Mouse (Mus musculus): ENCODE measurements at regions not wholly inside any gene's neighbourhood (a gene's known extent, or its start where the extent isn't known, plus 50 kb on each side); places are given as distances from the start of the nearest gene placed in this dataset.

DNA sequence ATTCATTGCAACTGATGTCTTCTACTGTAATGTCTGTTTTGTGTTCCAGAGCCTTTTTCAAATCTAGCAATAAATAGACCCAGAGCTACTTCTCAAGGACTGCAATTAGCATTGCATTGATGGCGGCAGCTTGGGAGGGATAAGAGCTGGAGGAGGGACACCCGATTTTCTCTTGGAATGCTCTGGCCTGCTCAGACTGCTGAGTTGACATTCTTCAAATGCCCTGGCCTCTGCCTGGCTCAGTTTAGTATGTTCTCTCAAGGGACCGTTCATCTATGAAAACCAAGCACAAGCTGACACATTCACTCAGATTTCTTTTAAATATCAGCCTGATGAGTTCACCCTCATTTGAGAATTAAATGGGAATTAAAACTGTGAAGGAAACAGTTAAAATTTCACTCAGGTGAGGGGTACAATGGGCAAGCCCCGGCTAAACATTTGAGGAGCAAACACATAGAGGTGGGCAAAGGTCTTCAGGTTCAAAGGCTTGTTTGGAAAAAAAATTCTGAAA, 70.5 kb upstream of the Bcl6 start:
- Histone ChIP-seq H3K36me3 (no peaks in the 10 kb centered on the region), H3K9me3 (replicated peaks) (no peaks in the 10 kb centered on the region), H3K27ac (no peak overlapping the region), H3K4me3 (no peak overlapping the region), H3K27me3 (ENCODE audit: low read depth, poor library complexity, severe bottlenecking) (no peaks in the 10 kb centered on the region), H3K4me1 (peaks cover 26% of the 10 kb centered on the region)
- WGBS: 77% methylated on average over 4 of the region's 4 CpGs
- DNase-seq (ENCODE audit: low spot score): no peak

DNA sequence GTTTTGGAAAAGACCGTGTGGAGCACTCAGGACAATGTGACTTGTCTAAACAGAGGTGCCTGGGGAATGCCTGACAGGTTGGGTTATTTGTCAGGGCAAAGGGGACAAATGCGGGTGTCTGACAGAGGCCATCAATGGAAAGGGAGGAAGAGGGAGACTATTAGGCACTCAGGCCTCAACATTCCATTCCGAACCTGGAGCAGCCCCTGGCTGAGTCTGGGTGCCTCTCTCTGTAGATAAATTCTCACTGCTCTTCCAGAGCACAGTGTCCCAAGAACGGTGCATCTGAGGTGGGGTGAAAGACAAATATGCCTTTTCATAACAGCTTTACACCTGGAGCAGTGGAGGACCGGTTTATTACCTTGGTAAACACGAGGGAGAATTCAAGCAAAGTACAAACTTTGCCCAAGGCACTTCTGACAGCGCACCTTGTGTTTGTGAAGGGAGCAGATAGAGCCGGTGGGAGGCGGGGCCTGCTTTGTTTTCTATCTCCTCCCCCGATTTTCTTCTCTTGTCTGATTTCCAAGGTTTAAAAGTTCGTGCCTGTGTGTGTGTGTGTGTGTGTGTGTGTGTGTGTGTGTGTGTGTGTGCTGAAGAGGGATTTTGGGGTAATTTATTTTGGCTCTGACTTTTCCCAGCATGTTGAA, 68.4 kb upstream of the Bcl6 start:
- no peak for DNase-seq (ENCODE audit: low spot score)
- no peak overlapping the region for H3K4me3 ChIP-seq
- peaks cover 23% of the 10 kb centered on the region for H3K4me1 ChIP-seq
- no peaks in the 10 kb centered on the region for H3K9me3 ChIP-seq (replicated peaks)
- H3K27me3 ChIP-seq (ENCODE audit: low read depth, poor library complexity, severe bottlenecking): no peaks in the 10 kb centered on the region
- WGBS: 50% methylated on average over 11 of the region's 11 CpGs
- H3K36me3 ChIP-seq: no peaks in the 10 kb centered on the region
- H3K27ac ChIP-seq: no peak overlapping the region

- H3K27ac ChIP-seq: no peak overlapping the region
- 76% methylated on average over 12 of the region's 12 CpGs for WGBS
- DNase-seq (ENCODE audit: low spot score): no peak
- H3K4me1 ChIP-seq: peaks cover 18% of the 10 kb centered on the region
- no peaks in the 10 kb centered on the region for H3K27me3 ChIP-seq (ENCODE audit: low read depth, poor library complexity, severe bottlenecking)
- H3K36me3 ChIP-seq: no peaks in the 10 kb centered on the region
- H3K9me3 ChIP-seq (replicated peaks): no peaks in the 10 kb centered on the region
- H3K4me3 ChIP-seq: no peak overlapping the region
Observed at GRCm38 (mm10) chr16:24056123-24056884, 67.7 kb upstream of the Bcl6 start.

- Histone ChIP-seq H3K27me3 (ENCODE audit: low read depth, poor library complexity, severe bottlenecking) (no peaks in the 10 kb centered on the region), H3K27ac (no peak overlapping the region)
- WGBS: 94% methylated on average over 3 of the region's 3 CpGs
Observed at GRCm38 (mm10) chr16:24054293-24054692, 65.6 kb upstream of the Bcl6 start.

DNA sequence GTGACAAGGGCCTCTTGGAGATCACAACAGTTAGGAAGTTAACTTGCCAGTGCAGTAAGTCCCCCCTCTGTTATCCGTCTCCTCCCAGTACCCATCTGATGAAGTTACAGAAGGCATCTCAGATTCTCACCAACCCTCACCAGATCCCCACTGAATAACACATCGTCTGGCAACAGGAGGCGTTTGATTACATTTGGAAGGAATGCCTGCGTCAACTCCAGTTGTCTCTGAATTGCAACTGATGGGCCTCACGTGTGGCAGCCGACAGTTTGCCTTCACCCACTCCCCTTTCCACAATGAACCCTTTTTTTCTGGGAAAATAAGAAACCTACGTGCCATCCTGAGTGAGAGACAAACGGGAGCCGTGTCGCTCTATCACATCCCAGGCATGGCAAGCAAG, 64.8 kb upstream of the Bcl6 start:
- H3K9me3 ChIP-seq (replicated peaks): no peaks in the 10 kb centered on the region
- 64% methylated on average over 10 of the region's 10 CpGs for WGBS
- peaks cover 15% of the 10 kb centered on the region for H3K4me1 ChIP-seq
- DNase-seq (ENCODE audit: low spot score): no peak
- no peak overlapping the region for H3K4me3 ChIP-seq
- no peaks in the 10 kb centered on the region for H3K36me3 ChIP-seq
- no peaks in the 10 kb centered on the region for H3K27me3 ChIP-seq (ENCODE audit: low read depth, poor library complexity, severe bottlenecking)
- no peak overlapping the region for H3K27ac ChIP-seq

More at GRCm38 (mm10) chr16:24054293-24054692, 65.6 kb upstream of the Bcl6 start:
- H3K4me3 ChIP-seq: no peak overlapping the region
- DNase-seq (ENCODE audit: low spot score): no peak
- no peaks in the 10 kb centered on the region for H3K36me3 ChIP-seq
- H3K4me1 ChIP-seq: peaks cover 15% of the 10 kb centered on the region
- no peaks in the 10 kb centered on the region for H3K9me3 ChIP-seq (replicated peaks)

DNA sequence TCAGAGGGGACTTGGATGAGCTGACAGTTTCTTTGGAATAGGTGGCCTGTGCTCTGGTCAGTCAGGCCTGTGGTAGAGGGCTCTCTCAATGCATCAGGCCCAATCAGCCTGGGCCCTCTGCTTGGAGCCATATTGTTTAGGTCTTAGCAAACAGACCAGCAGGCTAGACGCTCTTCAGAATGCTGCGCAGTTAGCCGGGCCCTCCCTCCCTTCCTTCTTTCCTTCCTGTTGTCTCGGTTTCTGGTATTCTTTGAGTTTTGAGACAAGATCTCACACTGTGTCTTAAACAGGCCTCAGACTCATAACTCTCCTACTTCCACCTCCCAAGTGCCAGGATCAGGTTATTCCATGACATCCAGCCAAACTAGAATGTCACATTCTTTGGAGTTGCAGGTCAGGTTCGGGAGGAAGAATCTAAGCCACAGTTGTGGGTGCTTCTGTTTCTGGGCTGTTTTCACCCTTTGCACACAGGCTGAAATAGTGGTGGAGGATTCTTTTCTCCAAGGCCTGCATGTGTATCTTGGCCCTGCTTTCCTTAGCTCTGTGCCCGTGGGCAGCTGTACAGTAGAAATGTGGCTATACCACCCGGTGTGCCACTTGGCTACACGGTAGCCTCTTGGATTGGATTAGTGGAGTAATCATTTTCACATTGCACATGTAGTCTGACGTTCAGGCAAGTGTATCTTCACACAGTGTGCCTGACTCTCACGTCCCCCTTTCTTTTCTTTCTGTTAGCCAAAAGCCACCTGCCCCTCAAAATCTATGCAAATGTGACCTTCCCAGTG, 62.4 kb upstream of the Bcl6 start:
- no peak overlapping the region for H3K4me3 ChIP-seq
- H3K27me3 ChIP-seq (ENCODE audit: low read depth, poor library complexity, severe bottlenecking): no peaks in the 10 kb centered on the region
- no peaks in the 10 kb centered on the region for H3K36me3 ChIP-seq
- no peaks in the 10 kb centered on the region for H3K9me3 ChIP-seq (replicated peaks)
- WGBS: 88% methylated on average over 10 of the region's 10 CpGs
- peaks cover 2% of the 10 kb centered on the region; the same call in 1 of the 2 replicates for H3K4me1 ChIP-seq
- no peak for DNase-seq (ENCODE audit: low spot score)
- no peak overlapping the region for H3K27ac ChIP-seq

- 84% methylated on average over 4 of the region's 4 CpGs for WGBS
- DNase-seq (ENCODE audit: low spot score): no peak
- no peaks in the 10 kb centered on the region for H3K27me3 ChIP-seq (ENCODE audit: low read depth, poor library complexity, severe bottlenecking)
Observed at GRCm38 (mm10) chr16:24043779-24044178, 55.1 kb upstream of the Bcl6 start.

DNA sequence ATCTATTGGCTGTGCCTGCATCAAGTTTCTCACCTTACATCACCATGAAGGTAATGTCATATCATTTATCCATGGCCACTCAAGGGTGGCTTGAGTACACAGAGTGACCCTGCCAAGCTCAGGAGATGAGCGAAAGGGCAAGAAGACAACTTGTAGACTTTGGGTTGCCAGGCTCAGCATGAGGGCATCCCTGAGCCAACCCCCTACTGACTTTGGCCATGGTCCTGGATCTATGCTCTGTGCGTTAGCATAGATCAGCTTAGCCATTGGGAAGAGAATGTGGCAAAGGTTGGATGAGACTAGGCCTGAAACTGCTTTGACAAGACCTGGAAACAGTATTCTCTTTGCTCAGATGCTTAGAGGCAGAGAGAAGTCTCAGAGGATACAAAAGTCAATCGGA, 54.3 kb upstream of the Bcl6 start:
- Histone ChIP-seq H3K4me3 (no peak overlapping the region), H3K27ac (no peak overlapping the region), H3K27me3 (ENCODE audit: low read depth, poor library complexity, severe bottlenecking) (no peaks in the 10 kb centered on the region), H3K36me3 (no peaks in the 10 kb centered on the region), H3K4me1 (no peaks in the 10 kb centered on the region), H3K9me3 (replicated peaks) (no peaks in the 10 kb centered on the region)
- WGBS: 94% methylated on average over 3 of the region's 3 CpGs
- no peak for DNase-seq (ENCODE audit: low spot score)

More at GRCm38 (mm10) chr16:24043779-24044178, 55.1 kb upstream of the Bcl6 start:
- Histone ChIP-seq H3K4me3 (no peak overlapping the region), H3K9me3 (replicated peaks) (no peaks in the 10 kb centered on the region), H3K36me3 (no peaks in the 10 kb centered on the region), H3K4me1 (no peaks in the 10 kb centered on the region), H3K27ac (no peak overlapping the region)

DNA sequence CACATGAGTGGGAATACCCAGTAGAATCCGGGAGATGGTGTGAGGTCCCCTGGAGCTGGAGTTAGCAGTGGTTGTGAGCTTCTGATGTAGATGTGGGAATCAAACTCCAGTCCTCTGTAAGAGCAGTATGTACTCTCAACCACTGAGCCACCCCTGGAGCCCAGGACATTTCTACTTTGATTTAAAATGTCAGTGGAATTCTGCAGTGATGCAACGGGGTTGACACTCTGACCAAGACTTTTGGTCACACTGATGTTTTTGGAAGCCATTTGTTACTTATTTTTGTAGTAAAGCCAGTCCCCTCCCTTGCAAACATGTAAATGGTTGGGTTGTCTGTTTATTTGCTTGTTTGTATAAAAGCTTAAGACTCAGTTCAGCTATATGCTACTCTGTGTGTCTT, 53.6 kb upstream of the Bcl6 start:
- Histone ChIP-seq H3K9me3 (replicated peaks) (no peaks in the 10 kb centered on the region), H3K27me3 (ENCODE audit: low read depth, poor library complexity, severe bottlenecking) (no peaks in the 10 kb centered on the region), H3K4me3 (no peak overlapping the region), H3K4me1 (no peaks in the 10 kb centered on the region), H3K27ac (no peak overlapping the region), H3K36me3 (no peaks in the 10 kb centered on the region)
- DNase-seq (ENCODE audit: low spot score): no peak
- 89% methylated on average over 2 of the region's 2 CpGs for WGBS

GRCm38 (mm10) chr16:24041403-24041802, 52.8 kb upstream of the Bcl6 start:
- DNase-seq (ENCODE audit: low spot score): no peak
- WGBS: 91% methylated on average over 2 of the region's 2 CpGs
- Histone ChIP-seq H3K27ac (no peak overlapping the region), H3K9me3 (replicated peaks) (no peaks in the 10 kb centered on the region), H3K4me3 (no peak overlapping the region), H3K27me3 (ENCODE audit: low read depth, poor library complexity, severe bottlenecking) (no peaks in the 10 kb centered on the region), H3K36me3 (no peaks in the 10 kb centered on the region), H3K4me1 (no peaks in the 10 kb centered on the region)

GRCm38 (mm10) chr16:24039765-24040164, 51.1 kb upstream of the Bcl6 start:
- WGBS: 93% methylated on average over 4 of the region's 4 CpGs

More at GRCm38 (mm10) chr16:24039765-24040164, 51.1 kb upstream of the Bcl6 start:
- no peak overlapping the region for H3K27ac ChIP-seq
- H3K9me3 ChIP-seq (replicated peaks): no peaks in the 10 kb centered on the region
- no peaks in the 10 kb centered on the region for H3K36me3 ChIP-seq
- no peaks in the 10 kb centered on the region for H3K4me1 ChIP-seq
- no peaks in the 10 kb centered on the region for H3K27me3 ChIP-seq (ENCODE audit: low read depth, poor library complexity, severe bottlenecking)
- no peak overlapping the region for H3K4me3 ChIP-seq
- DNase-seq (ENCODE audit: low spot score): no peak
